Mouse (Mus musculus): Measurements from ENCODE around the gene Vmn1r112.
"Not testable (repeated sequence)": the region's sequence is repeated elsewhere in the genome, so short reads cannot be mapped to it uniquely, and the experiment has no call there.

Gene Vmn1r112

DNA sequence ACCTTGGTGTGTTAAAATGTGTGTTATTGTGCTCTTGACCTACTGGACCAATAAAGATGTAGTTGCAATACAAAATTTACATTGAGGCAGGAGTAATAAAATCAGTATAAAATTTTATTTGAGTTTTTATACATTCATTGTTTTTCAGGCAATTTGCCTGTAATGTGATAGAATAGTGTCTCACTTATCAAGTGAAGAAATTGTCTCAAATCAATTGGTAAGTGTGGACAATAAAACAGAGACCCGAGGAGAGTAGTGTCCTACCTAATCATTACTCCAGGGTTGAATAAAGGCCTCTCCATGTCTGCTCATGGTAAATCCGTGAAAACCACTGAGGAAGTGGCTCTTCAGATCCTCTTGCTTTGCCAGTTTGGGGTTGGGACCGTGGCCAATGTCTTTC is at the start of gene Vmn1r112:
TSS of gene Vmn1r112 (plus strand) at position 301 of the 400 bp plus-strand sequence.
- not testable (repeated sequence) for DNase-seq

DNA sequence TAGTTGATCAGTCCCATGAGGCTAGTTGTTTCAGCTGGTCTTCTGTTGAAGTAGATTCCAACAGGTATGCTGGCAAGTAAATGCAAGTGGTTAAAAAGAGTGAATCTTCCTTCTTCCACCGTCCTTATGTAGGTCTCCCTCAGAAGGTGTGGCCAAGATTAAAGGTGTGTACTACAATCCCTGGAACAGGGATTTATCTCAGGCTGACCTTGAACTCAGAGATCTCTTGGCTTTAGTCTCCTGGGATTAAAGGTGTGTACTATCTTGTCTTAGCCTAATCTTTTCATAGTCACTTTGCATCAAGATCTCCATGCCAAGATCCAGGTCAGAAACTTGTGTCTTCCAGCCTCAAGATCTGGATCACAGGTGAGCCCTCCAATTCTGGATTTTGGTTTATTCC is 40.5 kb upstream of the Vmn1r112 start, which contains the start of gene Gm10668:
TSS of gene Gm10668 (minus strand) at position 101 of the 400 bp plus-strand sequence.
- not testable (repeated sequence) for DNase-seq

DNA sequence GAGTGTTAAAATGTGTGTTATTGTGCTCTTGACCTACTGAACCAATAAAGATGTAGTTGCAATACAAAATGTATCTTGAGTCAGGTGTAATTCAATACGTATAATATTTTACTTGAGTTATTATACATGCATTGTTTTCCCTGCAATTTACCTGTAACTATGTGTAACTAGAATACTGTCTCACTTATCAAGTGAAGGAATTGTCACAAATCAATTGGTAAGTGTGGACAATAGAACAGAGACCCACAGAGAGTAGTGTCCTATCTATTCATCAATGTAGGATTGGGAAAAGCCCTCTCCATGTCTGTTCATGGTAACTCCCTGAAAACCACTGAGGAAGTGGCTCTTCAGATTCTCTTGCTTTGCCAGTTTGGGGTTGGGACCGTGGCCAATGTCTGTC is 16.0 kb downstream of the Vmn1r112 start, which contains the start of gene Vmn1r113:
TSS of gene Vmn1r113 (plus strand) at position 301 of the 400 bp plus-strand sequence.
- DNase-seq, result not testable (repeated sequence)

DNA sequence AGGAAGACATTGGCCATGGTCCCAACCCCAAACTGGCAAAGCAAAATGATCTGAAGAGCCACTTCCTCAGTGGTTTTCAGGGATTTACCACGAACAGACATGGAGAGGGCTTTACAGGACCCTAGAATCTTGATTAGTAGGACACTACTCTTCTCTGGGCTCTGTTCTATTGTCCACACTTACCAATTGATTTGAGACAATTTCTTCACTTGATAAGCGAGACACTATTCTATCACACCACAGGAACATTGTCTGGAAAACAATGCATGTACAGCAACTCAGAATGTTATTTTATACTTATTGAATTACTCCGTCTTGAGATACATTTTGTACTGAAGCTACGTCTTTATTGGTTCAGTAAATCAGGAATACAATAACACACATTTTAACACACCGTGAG is 41.1 kb downstream of the Vmn1r112 start, which contains the start of gene Vmn1r114:
TSS of gene Vmn1r114 (minus strand) at position 101 of the 400 bp plus-strand sequence.
- DNase-seq, result not testable (repeated sequence)
